1 mouse cellular context compared by ENCODE assay signal in the genomic region with DNA sequence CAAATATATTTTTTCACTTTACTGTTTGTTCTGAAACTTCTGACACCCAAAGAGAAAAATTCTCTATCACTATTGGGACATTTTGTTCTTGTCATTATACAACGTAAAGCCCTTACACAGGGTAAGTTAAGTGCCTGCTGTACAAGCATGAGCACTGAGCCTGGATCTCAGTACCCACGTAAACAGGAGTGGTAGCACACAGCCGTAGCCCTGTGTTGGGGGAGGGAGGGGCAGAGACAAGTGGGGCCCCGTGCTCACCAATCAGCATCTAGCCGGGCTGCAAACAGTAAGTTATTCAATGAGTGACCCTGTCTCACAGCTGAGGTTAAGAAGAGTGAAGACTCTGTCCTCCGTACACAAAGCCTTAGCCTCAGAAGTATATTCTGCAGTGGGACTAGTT.
A peak's percentile ranks its signal among the peaks of the same experiment; 100 is the strongest.
TF ChIP-seq lines count a peak whose summit lies in the region.

No protein-coding gene starts in this region.

TF ChIP-seq in CH12.LX, 34 proteins besides CTCF, POLR2A, EP300 and RAD21:
- TF ChIP-seq MAZ (IDR thresholded peaks at IDR 0.05; ENCODE audit: low read depth, low read length) (0 out of 2 replicates have a peak, but pooled peaks have one; percentile 1), JUN (IDR thresholded peaks at IDR 0.05; ENCODE audit: insufficient read depth, low read depth, low read length) (no peak), E2F4 (IDR thresholded peaks at IDR 0.05; ENCODE audit: insufficient replicate concordance, low read depth, low read length) (no peak)
